Mouse (Mus musculus) heart, adult 9 months (tissue): Measurements from ENCODE around the gene Vmn1r184.
"Not testable (repeated sequence)": the region's sequence is repeated elsewhere in the genome, so short reads cannot be mapped to it uniquely, and the experiment has no call there.

ENCODE experiments used
- DNase-seq, 2 experiments: peaks; one replicate each; pipeline ENCODE4 v3.0.0; 2022; ENCODE audit warnings: low spot score in 2 of 2

Gene Vmn1r184

GRCm38 (mm10) chr7:26260034-26260433 is at the start of gene Vmn1r184:
Gene Vmn1r184, plus strand, starts transcription at chr7:26260334.
- DNase-seq, result not testable (repeated sequence)

DNA sequence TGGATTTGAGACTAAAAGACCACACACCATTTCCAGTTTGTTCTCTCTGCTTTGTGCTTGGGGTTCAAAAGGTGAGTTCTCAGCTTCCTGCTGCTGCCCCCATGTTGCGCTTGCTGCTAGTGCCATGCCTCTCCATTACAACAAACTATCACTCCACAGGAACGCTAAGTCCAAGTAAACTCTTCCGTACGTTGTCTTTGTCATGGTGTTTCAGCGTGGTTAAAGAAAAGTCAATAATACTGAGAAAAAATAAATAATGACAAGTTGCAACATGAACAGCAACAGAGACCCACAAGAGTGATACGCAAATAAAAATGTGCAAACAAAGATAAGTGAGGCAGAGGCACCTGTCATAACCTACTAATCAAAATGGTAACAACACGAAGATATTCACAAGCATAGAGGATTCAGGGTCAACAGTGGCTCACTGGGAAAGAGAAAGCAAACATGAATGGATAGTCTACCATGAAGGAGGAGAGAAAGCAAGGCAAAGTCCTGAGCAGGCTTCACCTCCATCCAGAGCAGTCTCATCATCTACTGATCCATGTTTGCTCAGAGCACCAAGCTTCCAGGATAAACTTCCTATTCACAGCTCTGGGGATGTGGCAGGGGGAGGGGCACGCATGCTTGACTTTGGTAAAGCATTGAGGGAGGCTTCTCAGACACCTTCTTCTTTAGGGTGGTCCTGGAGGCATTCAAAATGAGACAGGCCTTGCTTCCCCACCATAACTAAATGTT is 43.5 kb downstream of the Vmn1r184 start:
- not testable (repeated sequence) for DNase-seq

DNA sequence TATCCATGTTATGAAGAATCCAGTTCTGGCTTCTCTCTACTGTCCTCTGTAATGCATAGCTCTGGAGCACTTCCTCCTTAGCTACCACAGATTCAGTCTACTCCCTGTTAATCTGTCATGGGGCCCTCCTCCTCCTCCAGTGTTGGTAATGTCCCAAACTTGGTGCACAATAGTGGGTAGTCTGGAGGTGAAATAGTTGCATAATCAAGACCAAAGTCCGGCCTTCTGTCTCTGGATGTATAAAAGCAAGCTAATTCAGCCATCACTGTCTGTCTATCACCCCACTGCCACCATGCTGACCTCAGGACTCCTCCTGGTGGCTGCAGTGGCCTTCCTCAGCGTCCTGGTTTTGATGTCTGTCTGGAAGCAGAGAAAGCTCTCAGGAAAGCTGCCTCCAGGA is 46.8 kb downstream of the Vmn1r184 start, which contains the start of gene Cyp2a4:
TSS of gene Cyp2a4 (plus strand) at position 244 of the 400 bp plus-strand sequence.
- DNase-seq, result not testable (repeated sequence)

- not testable (repeated sequence) for DNase-seq
Measured at GRCm38 (mm10) chr7:26311786-26312185, 51.7 kb downstream of the Vmn1r184 start.

- not testable (repeated sequence) for DNase-seq
Measured at GRCm38 (mm10) chr7:26315194-26315593, 55.1 kb downstream of the Vmn1r184 start.

DNA sequence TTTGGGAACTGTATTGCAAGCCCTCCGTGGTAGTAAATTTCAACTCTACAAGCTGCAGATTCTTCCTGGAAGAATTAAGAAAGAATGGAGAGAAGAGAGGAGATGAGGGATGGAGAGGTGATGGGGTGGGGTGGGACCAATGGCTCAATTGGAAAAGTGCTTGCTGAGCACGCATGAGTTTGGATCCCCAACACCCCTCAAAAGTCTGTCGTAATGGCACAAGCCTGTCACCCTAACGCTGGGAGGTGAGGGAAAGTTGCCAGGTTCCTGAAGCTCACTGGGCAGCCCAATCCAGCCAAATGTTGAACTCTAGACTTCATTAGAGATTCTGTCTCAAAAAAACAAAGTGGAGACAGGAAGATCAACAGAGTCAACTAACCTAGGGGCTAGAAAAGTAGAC is 55.7 kb downstream of the Vmn1r184 start:
- not testable (repeated sequence) for DNase-seq
